13 mouse cellular contexts compared by ENCODE assay signal in genomic region chr1:23491041-23491440, GRCm38 (mm10).
A peak's percentile ranks its signal among the peaks of the same experiment; 100 is the strongest.
DNase-seq lines count a peak whose midpoint lies in the region; ATAC-seq and TF ChIP-seq lines count a peak whose summit lies in the region.
"Had no signal": no experiment of that assay in that cellular context is flagged by ENCODE, and none has a peak within 500 bp of the region (broad histone marks: within the 10 kb centered on the region; RNA-seq: fewer than 3 reads in every experiment).

No protein-coding gene starts in this region.

- H3K27ac ChIP-seq in kidney, postnatal 0 days = no peak overlapping the region
- no peak overlapping the region for H3K27ac ChIP-seq in midbrain, embryonic 15.5 days
- H3K27ac ChIP-seq: left cerebral cortex, adult 2 months; liver, embryonic 14.5 days had no signal

- H3K27me3 ChIP-seq in kidney, postnatal 0 days (ENCODE audit: insufficient read depth, low read length) = no peaks in the 10 kb centered on the region
- H3K27me3 ChIP-seq in midbrain, embryonic 15.5 days (replicated peaks) = no peaks in the 10 kb centered on the region

- no peak for TF ChIP-seq CTCF in kidney, postnatal 0 days (IDR thresholded peaks at IDR 0.05; ENCODE audit: low read depth)

- 35% methylated on average over 6 of the region's 6 CpGs for WGBS in kidney, postnatal 0 days
- 41% methylated on average over 6 of the region's 6 CpGs for WGBS in midbrain, embryonic 15.5 days

- H3K9ac ChIP-seq in kidney, postnatal 0 days (ENCODE audit: low read depth, low read length) = no peak overlapping the region
- no peak overlapping the region for H3K9ac ChIP-seq in midbrain, embryonic 15.5 days
- H3K9ac ChIP-seq: liver, embryonic 14.5 days had no signal

- no peaks in the 10 kb centered on the region for H3K9me3 ChIP-seq in kidney, postnatal 0 days (replicated peaks; ENCODE audit: low read length)
- no peaks in the 10 kb centered on the region for H3K9me3 ChIP-seq in midbrain, embryonic 15.5 days

- H3K4me3 ChIP-seq in kidney, postnatal 0 days (replicated peaks; ENCODE audit: low read depth, low read length) = no peak overlapping the region
- H3K4me3 ChIP-seq in midbrain, embryonic 15.5 days = no peak overlapping the region
- H3K4me3 ChIP-seq: left cerebral cortex, adult 2 months had no signal

- no peaks in the 10 kb centered on the region for H3K4me1 ChIP-seq in kidney, postnatal 0 days (replicated peaks; ENCODE audit: insufficient read depth, low read length)
- 0 out of 2 replicates have a peak, but pooled peaks cover 2% of the 10 kb centered on the region for H3K4me1 ChIP-seq in midbrain, embryonic 15.5 days

- 0 out of 2 replicates have a peak, but pooled peaks have one; percentile 52 for ATAC-seq in kidney, postnatal 0 days (replicated peaks; ENCODE audit: low FRiP score, low read depth)
- peak; percentile 81 for ATAC-seq in midbrain, embryonic 15.5 days (replicated peaks)
- ATAC-seq: activated CD4-positive, CD25-positive, alpha-beta regulatory T cell, adult 4 months; inflammation-experienced regulatory T-cells, adult 6 months had no signal

- no peaks in the 10 kb centered on the region for H3K36me3 ChIP-seq in kidney, postnatal 0 days (ENCODE audit: insufficient read depth, low read length)
- no peaks in the 10 kb centered on the region for H3K36me3 ChIP-seq in midbrain, embryonic 15.5 days (replicated peaks)

- H3K4me2 ChIP-seq in kidney, postnatal 0 days (ENCODE audit: low read length) = 0 out of 2 replicates have a peak overlapping the region, but pooled peaks have one; percentile 19
- peak overlapping the region; percentile 23 for H3K4me2 ChIP-seq in midbrain, embryonic 15.5 days

- peak; percentile 33 for DNase-seq in kidney, postnatal 0 days (ENCODE audit: low spot score)
- DNase-seq in kidney, adult 9 months = no peak
- DNase-seq in cerebellum, adult 11-12 months = peak; percentile 71
- peak; percentile 80 to 81 for DNase-seq in cerebellum, postnatal 10 days
- DNase-seq in urinary bladder, adult 18-20 months (ENCODE audit: low spot score in 2 of 2) = no peak
- DNase-seq in lung, adult 18-20 months = no peak
- DNase-seq: heart, adult 18-20 months; thymus, postnatal 36 days had no signal

Comparison
In these comparisons a context has a peak if more than half of its experiments do, and no peak if none do; other contexts are left out.
1. DNase-seq: peak in kidney, postnatal 0 days (single experiment), cerebellum, adult 11-12 months (single experiment) and cerebellum, postnatal 10 days (2 of 2); none in kidney, adult 9 months (single experiment), urinary bladder, adult 18-20 months (0 of 2) and lung, adult 18-20 months (0 of 2).